Mouse (Mus musculus) liver, postnatal 0 days (tissue): Measurements from ENCODE around the gene Cope.
A peak's percentile ranks its signal among the peaks of the same experiment; 100 is the strongest.

Source experiments
- CTCF ChIP-seq: sonication (generic); IDR thresholded peaks from 2 replicates; pipeline ENCODE4 v1.5.1; 2016; ENCODE audit warnings: antibody characterized with exemption, low read depth
- EP300 ChIP-seq: IDR thresholded peaks from 2 replicates; pipeline ENCODE4 v1.6.1; 2016; ENCODE audit warnings: antibody characterized with exemption, low read depth, mild to moderate bottlenecking

DNA sequence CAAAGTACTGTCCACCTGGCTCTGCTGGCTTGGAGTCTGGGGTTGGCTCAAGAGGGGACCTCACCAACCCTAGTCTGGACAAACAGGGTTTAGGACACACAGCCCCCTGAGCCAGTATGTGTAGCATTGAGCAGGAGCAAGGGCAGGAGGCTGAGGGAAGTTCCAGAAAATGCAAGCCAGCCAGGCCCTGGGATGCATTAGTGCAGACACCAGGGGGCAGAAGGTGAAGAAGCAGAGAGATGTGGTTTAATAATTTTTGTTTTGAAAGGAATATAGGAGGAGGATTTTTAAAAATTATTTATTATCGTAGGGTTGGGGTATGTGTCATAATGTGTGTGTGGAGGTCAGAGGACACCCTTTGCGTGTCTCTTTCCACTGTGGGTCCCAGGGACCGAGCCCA is 21.4 kb downstream of the Cope start:
- TF ChIP-seq EP300: no peak
- TF ChIP-seq CTCF: peak; percentile 44
